Mouse (Mus musculus) ES-CJ7 (cell line): Measurements from ENCODE around the gene Nfia.

Source experiments
- DNase-seq: peaks from one replicate; pipeline ENCODE4 v3.0.0; 2011; ENCODE audit warnings: low read depth, low spot score

The Nfia gene

DNA sequence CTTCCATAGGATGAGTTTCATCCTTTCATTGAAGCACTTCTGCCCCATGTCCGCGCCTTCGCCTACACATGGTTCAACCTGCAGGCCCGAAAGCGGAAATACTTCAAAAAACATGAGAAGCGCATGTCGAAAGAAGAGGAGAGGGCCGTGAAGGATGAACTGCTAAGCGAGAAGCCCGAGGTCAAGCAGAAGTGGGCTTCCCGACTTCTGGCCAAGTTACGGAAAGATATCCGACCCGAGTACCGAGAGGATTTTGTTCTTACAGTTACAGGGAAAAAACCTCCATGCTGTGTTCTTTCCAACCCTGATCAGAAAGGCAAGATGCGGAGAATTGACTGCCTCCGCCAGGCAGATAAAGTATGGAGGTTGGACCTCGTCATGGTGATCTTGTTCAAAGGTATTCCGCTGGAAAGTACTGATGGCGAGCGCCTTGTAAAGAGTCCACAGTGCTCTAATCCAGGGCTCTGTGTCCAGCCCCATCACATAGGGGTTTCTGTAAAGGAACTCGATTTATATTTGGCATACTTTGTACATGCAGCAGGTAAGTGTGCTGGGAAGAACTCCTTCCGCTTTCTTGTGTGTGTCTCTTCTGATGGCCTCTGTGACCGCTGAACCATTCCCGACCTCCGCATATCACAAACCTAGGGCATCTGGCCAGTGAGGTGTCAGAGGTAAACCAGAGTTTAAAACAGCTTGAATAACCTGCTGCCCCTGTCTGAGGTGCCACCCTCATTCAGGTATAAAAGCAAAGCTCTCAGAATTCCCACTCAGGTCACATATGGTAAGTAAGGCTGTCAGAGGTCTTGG is 10.7 kb downstream of the Nfia start:
- no peak for DNase-seq

DNA sequence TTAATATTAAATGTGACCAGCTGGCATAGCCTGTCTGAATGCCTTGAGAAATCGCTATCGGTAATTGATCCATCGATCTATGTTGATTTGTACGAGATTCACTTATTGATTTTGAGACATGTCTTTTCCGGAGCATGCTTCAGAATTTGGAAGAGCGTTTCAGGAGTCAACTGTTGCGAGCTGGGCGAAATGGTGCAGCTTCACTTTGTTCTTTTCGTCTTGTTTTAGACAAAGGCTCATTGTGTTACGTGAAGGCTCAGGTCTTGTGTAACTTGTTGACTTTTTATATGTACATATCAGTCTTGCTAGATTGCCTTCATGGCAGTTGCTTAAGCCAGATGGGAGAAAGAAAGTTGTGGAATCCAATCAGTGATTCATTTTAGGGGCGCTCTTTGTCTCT is 11.7 kb downstream of the Nfia start:
- no peak for DNase-seq

DNA sequence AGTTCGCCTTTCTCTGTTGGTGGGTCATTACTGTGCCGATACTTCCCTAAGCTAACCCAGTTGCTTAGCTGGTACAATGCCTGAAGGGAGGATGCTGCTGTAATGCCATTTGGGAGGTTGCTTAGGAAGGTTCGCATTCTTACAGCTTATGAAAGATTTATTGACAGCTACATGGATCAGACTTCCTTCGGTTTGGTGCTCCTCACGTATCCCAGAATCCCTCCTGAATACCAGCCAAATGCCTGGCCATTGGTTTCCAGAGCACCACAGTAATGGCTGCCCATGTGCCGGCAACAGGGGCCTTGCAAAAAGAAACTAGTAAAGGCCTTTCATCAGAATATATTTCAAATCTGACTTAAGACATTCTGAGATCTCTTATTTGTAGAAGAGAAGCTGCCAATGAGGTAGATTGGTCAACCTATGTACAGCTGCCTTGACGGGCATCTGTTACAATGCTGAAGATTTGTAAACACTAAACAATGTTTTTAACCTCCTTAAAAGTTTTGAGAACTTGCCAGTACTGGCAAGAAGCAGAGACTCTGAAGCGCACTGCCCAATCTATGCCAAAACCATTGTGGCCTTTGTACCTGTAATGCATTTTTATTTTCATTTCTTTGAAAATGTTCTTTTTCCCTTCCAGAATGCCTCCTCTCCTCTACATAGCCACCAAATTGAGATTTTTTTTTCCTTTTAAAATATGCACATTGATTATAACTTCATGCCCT is 13.2 kb downstream of the Nfia start:
- no peak for DNase-seq

DNA sequence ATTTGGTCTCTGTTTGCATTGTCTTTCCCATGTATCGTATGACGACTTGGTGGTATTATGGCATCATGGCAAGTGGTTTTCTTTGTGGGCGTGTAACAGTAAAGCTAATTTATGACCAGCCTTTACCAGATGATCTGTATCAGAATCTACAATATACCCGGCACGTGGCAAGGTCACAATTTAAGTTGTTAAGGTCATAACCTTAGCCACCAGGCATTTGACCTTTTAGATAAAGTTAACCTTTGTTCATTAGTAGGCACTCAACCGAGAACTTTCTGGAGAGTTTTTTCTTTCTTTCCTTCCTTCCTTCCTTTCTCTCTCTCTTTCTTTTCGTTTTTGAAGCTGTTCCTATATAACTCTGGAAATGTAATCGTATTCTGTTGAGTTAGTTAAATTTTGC is 14.0 kb downstream of the Nfia start:
- DNase-seq = no peak

DNA sequence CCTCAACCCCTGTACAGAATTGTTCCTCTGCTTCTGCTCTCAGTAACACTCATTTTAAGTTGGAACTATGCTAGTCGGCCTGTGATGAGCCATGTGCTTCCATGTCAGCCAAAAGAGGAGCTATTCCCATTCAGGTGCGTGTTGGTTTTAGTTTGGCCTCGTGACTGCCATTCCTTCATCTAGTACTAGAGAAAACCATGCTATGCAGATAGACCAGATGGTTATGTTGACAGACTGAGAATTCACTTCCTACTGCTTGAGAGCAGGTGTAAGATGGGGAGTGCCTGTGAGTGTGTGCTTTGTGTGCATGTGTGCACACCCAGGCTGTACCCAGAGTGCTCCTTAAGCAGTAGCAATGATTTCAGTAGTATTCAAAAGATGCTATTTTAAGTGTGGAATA is 15.0 kb downstream of the Nfia start:
- no peak for DNase-seq

DNA sequence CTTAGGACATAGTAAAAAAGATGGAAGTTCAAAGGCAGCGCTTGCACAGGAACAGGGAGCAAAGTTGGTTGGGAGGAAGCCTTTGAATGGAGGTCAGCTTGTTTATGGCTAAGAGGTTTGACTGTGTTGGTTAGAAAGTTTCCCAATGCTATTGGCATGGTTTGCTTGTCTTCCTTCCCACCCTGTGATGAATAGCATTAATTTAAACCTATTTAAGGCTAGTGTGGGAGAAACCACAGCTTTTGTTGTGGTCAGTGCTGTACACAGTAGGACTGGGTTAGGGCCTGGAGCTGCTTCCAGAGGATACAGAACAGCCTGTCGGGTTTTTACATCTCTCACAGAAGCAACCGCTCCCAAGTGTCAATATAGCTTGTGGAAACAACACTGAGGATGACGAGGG is 16.0 kb downstream of the Nfia start:
- DNase-seq = no peak

DNA sequence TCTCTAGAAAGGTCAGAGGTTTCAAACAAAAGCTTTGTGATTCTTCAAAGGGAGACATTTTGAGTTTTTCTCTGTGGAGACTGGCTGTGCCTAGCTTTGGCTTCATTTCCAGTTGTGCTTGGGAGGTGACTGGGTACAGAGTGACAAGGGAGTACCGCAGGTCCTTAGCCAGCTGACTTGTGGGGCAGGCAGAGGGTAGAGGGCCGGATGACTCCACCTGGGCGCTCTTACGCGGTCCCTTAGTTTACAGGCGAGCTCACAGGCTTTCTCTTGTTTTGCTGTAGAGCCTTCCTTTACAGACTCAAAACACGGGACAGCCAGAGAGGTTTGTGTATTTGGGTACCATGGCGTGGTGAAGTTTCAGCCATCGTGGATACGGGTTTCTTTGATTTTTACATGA is 21.4 kb downstream of the Nfia start:
- DNase-seq = no peak

DNA sequence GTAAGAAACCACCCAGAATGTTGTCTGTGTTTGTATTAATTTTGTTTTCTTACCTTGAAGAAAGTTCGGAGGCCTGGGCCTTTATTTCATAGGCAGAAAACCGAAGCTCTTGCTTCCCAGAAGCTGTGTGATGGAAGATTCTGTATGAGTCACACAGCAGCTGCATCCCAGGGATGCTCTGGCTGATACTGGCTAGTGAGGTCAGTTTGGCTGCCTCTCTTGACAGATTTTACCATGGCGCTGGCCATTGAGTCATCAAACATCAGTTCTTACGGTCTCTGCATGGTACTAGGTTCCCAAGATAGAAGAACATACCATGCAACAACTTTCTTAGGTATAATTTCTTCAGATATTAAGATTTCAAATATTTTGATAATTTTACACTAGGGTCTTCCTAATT is 22.3 kb downstream of the Nfia start:
- no peak for DNase-seq

DNA sequence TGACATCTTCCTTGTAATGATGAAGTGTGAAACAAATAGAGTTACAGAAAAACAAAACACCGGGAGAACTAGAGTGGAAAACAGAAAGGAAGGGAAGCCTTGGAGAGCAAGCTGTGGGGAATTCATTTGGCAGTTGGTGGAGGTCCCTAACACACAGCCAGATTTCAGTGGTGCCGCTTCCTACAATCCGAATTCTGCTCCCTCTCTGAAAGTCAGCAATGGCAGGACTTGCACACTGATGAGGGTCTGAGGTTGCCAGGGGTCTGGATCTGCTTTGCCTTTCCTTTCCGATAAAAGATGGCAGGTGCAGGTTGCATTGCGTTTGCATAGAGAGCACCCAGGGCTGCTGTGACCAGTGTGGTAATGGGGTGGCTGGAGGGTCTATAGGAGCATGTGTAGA is 23.4 kb downstream of the Nfia start:
- no peak for DNase-seq

DNA sequence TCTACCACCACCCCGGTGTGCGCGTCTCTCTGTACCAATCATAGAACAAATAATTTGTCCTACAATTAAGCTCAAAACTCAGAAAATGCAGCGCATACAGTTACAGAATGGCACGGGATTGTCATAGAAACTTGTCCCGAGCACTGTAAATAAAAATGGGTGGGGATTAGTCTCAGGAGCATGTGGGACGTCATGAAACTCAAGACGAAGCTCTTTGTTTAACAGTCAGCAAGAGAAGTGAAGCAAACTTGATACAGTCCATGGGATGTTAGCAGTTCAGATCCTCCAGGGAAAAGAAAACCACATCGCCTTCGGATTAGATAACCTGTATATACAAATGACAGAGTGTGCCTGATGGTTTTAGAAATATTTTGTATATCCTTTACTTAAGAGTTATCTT is 24.0 kb downstream of the Nfia start:
- no peak for DNase-seq

DNA sequence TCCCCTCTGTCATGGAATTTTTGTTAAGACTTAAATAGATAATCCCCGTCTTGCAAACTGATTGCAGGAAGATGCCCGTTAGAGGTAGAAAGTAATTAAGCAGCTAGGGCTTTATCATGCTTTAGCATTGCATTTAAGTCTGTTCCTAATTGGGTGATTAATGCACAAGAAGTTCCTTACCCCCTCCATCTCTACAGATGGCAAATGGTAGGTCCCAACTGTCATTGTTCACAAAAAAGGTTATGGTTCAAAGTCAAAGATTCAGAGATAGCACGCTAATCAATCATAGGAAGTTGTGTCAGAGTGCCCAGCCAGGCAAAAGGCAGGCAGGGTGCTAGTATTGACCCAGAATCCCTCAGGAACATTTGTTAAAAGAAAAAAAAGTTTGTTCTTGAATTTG is 31.3 kb downstream of the Nfia start:
- DNase-seq = no peak

DNA sequence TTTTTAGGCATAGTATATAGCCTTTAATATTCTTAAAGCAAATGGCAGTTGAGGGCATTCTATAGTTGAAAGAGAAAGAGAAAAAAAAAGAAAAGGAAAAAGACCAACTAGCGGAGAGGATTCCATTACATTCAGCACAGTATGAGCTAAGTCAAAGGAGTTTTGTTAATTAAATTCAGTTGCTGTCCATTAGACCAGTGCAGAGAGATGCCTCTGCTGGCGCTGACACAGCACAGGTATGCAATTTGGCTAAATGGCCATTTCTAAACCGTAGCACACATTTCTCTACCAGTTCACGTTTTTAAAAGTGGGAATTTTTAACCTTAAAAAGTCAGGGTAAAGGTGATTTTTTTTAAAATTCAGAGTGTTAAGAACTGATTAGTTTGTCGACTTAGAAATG is 32.1 kb downstream of the Nfia start:
- no peak for DNase-seq

DNA sequence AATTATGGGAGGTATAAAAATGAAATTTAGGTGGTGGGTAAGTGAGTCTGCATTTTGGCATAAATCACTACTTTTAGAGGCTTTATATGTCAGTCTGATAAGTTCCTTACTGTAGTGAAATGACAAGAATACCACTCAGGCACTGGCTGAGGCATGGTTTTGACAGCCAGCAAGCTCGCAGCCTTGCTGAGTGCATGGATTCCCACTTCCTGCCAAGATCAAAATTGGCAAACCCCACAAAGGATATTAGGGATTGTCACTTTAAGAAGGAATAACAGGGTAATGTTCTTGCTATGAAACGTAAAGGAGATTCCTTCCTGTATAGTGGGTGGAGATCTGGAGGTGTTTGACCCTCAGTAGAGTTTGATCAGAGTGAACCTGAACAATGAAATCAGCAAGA is 32.7 kb downstream of the Nfia start:
- DNase-seq = no peak

DNA sequence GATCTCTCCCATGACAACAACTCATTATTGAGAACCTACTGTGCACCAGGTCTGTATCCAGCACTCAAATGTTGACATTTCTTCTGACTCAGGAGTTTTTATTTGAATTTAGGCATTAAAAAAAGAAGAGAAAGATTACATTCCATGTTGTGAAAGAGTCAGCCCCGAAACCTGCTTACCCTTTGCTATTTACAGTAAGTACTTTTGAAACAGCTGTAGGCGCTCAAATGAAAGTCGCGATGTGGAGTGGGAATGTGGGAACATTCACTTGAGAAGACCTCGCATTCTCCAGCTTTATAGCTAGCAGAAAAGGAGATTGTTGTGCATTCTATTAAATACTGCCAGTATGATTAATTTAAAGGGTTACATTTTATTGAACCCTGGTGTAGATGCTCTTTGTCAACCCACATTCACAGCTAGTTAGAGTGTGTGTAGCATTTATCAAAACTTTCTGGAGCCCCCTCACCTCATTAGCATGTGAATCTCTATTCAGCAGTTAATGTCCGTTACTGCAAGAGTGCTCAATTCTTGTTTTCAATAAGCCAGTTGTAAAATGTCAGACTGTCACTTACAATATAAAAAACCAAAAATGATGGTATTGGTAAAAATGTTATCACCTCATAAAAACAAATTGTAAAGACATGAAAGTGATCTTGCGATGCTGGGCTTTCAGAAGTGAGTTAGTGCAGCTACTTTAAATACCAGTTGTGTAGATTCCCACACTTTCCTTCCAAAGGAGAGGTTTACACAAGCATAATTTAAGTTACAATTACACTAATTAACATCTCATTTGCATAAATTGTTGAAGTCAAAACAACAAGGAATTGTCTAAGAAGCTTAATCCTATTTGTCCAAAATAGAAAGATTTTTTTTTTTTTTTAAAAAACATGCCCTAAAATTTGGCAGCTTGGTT is 33.6 kb downstream of the Nfia start:
- no peak for DNase-seq

DNA sequence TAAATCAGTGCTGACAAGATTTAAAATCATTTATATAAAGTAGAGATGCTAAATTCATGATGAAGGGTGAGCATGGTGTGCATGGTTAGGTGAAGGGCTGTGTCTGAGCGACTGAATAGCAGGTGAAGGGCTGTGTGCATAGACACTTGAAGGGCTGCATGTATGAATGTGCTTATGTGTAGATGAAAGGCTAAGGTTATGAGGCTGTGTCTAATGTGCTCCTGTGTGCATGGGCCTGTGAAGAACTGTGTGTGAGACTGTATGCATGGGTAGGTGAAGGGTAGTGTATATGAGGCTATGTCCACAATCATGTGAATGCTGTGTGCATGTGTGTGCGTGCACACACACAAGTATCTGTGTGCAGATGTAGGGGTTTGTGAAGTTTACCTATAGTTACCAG is 34.4 kb downstream of the Nfia start:
- DNase-seq = no peak

DNA sequence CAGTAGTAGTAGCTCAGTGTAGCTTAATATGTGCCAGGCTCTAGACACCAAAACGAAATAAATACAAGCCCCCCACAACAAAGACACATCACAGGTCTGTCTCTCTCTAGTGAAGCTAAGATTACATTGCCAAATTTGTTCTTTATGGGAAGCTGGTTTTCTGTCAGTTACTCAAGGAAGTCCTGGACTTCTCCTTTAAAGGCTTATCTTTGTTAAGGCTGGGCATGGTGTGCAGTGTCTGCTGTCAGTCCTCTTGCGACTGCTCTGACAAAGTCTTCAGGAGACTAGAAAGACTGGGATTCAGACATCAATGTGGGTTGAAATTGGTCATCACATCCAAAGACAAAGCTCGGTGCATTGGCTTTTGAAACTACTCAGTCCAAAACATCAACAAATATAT is 36.4 kb downstream of the Nfia start:
- DNase-seq = no peak

DNA sequence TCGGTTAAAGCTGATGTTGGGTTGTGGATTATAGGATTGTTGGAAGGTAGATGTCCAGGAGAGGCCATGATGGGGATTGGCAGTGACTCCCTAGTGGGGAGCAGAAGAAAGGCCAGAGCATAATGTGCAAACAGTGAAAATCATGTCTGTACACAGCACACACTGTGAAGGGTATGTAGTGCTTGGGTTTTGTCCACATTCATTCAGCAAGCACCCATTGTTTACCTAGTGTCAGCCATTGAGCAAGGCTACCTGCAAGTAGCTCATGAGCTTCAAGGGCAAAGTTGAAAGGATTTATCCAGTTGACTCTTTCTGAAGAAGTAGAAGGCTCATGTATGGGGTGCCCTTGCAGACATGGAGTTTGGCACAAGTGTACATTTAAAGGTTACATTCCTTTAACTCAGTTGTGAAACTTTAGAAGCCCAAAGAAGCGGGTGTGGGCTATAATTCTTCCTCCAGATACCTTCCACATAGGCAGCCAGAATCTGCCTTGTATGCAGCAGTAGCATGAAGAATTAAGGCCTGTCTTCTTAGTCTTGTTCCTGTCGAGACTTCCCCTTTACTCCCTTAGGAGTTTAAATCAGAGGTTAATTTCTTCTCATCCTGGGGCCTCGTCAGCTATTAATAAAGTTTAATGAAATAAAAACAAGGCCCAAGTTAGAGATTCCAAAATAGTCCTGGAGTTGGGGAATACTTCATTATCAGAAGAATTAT is 37.2 kb downstream of the Nfia start:
- DNase-seq = no peak

DNA sequence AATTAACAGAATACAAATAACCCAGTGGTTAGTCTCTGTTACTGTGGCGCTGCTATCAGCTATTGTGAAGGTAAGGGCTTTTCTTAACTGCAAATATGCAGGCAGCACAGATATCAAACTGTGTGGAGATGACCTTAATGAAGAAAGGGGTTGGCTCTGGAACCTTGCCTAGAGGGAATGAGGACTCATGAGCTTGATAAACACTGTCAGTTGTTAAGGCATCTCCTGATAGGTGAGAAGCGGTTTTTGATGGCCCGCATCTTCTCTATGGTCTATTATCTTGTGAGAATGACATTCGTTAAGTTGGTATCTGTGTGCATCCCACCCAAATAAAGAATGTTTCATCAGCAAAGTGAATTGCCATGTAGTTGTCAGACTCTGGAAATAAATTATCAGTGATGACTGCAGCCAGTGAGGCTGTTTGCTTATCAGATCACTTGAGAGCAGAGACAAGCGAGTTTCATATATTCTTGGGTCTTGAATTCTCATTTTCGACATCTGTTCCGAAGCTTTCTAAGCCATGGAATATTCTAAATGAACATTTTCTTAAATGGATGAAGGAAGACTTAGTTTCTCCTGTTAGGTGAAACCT is 37.9 kb downstream of the Nfia start:
- no peak for DNase-seq

DNA sequence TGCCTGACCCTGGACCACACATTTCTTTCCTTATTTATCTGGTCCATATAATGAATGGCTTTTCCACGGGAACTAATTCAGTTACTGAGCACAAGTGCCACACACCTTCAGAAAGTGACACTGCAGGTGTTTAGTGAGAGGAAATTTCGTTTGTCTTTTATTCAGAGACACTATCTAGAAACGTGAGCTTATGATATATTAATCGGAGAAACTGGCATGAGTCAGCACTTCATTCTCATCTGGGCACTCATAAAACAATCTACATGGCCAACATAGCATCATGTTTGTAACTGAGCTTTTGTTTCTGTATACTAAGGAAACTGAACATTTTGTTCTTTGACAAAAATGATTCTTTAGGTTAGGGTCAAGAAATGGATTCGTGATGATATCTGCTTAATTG is 40.5 kb downstream of the Nfia start:
- DNase-seq = no peak

DNA sequence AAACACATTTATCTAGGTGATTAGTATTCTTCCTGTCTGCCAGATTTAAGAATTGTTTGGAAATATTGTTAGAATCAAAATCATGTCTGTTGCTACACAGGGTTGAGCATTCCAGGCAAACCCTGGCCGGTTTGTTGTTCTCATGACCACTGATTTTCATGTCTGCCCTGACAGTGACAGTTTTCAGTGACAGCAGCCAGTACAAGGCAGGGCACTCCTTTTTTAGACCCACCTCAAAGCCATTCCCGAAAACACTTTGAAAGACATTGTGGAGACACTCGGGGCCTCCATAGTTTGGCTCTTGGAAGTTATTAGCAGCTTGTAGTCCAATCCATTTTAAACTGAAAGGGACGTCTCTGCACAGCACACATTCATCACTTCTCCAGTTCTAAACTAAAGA is 41.5 kb downstream of the Nfia start:
- DNase-seq = no peak

DNA sequence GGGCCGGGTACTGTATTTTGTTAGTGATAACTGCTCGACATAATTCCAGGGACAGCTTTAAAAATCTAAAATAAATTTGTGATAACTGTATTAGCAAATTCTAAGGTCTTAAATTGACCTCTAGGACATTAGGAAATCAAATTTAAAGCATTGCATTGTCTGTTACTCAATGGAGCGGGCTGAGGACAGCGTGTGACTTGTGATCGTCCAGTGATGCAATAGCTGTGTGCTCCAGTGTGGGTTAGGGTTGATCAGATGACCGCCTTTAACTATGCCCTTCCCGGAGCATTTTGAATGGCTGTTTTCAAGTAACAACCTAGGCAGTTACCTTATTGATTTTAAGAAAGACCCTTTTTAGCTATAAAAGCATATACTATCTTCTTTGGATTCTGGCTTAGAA is 42.0 kb downstream of the Nfia start:
- DNase-seq = no peak
